Mouse (Mus musculus): ENCODE results near the gene Mrpl28. TPM values are rescaled to one million over a fixed set of nuclear protein-coding genes. Genes with fewer than 3 reads are reported as not detected.
"Not testable (repeated sequence)": the region's sequence is repeated elsewhere in the genome, so short reads cannot be mapped to it uniquely, and the experiment has no call there.

Gene Mrpl28
- polyA plus RNA-seq, 1 experiment from 2014 or later, result 118 TPM

DNA sequence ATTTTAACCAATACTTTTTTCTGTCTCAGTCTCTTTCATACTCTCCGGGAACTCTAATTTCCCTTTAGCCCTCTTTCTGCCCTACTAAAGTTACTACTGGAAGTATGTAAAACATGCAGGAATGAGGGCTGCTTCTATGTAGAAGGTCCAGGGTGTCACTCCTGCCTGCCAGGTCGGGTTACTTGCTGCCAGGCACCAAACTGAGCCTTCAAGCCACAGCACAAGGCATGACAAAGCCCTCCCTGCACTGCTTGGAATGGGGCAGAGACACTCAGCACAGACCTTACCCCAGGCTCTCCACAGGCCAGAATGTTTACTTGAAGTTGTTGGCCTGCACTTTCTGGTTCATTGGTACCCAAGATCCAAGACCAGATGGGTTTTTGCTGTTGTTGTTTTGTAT lies 23.1 kb upstream of the Mrpl28 start:
- DNase-seq (ENCODE audit: low read depth, low spot score) (no peak), ATAC-seq (no peak)
- CTCF ChIA-PET, result interaction anchor here (1.1 to 1.7 kb wide), 2 partner anchors 10 to 13 kb away, joined by 4 read pairs; partner anchors contain the start of genes Decr2 and Tmem8
- in situ Hi-C loops (cut with MboI; ENCODE audit: low pct_unique_long_range_greater_than_20kb), result no loop called here
- TF ChIP-seq CTCF (IDR thresholded peaks at IDR 0.05), result no peak
- peaks cover under 1% of the 10 kb centered on the region for H3K27me3 ChIP-seq
- POLR2A ChIA-PET, result no interaction called here

GRCm38 (mm10) chr17:26101478-26101877 lies 21.8 kb upstream of the Mrpl28 start:
- in situ Hi-C loops (cut with MboI; ENCODE audit: low pct_unique_long_range_greater_than_20kb), result no loop called here
- TF ChIP-seq CTCF (IDR thresholded peaks at IDR 0.05), result no peak

DNA sequence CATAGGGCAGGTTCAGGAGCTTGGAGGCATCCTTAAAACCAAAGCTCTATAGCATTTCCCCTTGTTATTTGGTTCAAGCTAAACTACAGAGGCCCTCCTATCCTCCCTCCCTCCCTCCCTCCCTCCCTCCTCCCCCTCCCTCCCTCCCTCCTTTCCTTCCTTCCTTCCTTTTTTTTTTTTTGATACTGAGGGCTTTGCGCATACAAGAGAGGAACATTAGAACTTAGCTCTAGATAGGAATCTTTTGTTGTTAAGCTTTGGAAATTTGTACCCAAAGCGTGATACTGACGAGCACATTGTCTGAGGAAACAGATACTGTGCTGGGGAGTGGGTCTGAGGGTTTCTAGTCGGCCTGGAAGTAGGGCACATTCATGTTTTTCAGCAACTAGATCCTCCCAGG lies 17.7 kb upstream of the Mrpl28 start:
- in situ Hi-C loops (cut with MboI; ENCODE audit: low pct_unique_long_range_greater_than_20kb), result no loop called here
- no peak for TF ChIP-seq CTCF (IDR thresholded peaks at IDR 0.05)
- DNase-seq (ENCODE audit: low read depth, low spot score), result no peak
- H3K27me3 ChIP-seq, result no peaks in the 10 kb centered on the region
- ATAC-seq, result no peak
- CTCF ChIA-PET, result interaction anchor here (1.7 kb wide), 1 partner anchor 9 kb away, joined by 3 read pairs; no protein-coding TSS in a partner anchor
- POLR2A ChIA-PET, result no interaction called here

More at GRCm38 (mm10) chr17:26101478-26101877, 21.8 kb upstream of the Mrpl28 start:
- no peaks in the 10 kb centered on the region for H3K27me3 ChIP-seq
- POLR2A ChIA-PET, result no interaction called here
- CTCF ChIA-PET, result interaction anchor here (1.1 to 1.7 kb wide), 2 partner anchors 11 kb away, joined by 4 read pairs; partner anchors contain the start of genes Decr2 and Tmem8
- DNase-seq (ENCODE audit: low read depth, low spot score) (no peak), ATAC-seq (peak; percentile 84)

DNA sequence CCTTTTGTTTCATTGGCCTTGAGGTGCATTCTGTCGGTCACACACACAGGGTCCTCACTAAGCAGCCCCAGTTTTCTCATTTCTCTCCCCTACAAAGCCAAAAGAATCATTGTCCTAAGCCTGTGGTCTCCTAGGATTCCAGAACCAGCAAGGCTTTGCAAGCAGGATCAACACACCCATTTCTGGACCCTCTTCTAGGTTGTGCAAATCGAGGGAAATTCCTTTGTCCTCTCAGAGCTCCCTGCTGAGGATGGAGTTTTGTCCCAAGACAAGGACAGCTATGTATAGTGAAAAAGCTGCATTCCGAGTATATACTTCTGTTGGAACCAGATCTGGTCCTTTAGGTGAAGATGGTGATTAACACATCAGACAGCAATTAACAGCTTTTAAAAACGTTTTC lies 13.1 kb upstream of the Mrpl28 start:
- no peak for TF ChIP-seq CTCF (IDR thresholded peaks at IDR 0.05)
- ChIA-PET POLR2A (interaction anchor here (0.6 kb wide), 1 partner anchor 54 kb away, joined by 4 read pairs; no protein-coding TSS in a partner anchor), CTCF (no interaction called here)
- no peak for ATAC-seq
- in situ Hi-C loops (cut with MboI; ENCODE audit: low pct_unique_long_range_greater_than_20kb), result no loop called here
- no peaks in the 10 kb centered on the region for H3K27me3 ChIP-seq
- DNase-seq (ENCODE audit: low read depth, low spot score), result no peak

DNA sequence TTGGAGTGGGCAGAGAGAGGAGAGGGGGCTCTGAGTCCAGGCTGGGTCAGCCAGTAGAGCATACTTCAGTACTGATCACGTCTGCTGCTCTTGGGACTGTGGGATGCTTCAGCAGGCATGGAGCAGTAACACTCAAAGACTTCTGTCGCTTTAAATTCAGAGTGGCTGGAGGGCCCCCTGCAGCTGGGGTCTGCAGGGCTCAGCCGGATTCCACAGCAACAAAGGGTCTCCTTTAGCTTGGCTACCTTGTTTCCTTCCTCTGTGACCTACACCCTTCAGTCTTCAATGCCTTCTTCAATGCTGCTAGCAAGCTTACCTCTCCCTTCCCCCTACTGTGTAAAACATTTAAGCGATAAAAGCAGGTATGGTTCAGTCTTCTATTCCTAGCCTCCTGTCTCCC lies 12.3 kb upstream of the Mrpl28 start:
- ChIA-PET POLR2A (no interaction called here), CTCF (no interaction called here)
- in situ Hi-C loops (cut with MboI; ENCODE audit: low pct_unique_long_range_greater_than_20kb), result no loop called here
- ATAC-seq (no peak), DNase-seq (ENCODE audit: low read depth, low spot score) (no peak)
- no peak for TF ChIP-seq CTCF (IDR thresholded peaks at IDR 0.05)
- H3K27me3 ChIP-seq, result no peaks in the 10 kb centered on the region

- POLR2A ChIA-PET, result no interaction called here
- ATAC-seq, result no peak
- in situ Hi-C loops (cut with MboI; ENCODE audit: low pct_unique_long_range_greater_than_20kb), result no loop called here
- CTCF ChIA-PET, result no interaction called here
- DNase-seq (ENCODE audit: low read depth, low spot score), result no peak
- TF ChIP-seq CTCF (IDR thresholded peaks at IDR 0.05), result no peak
- no peaks in the 10 kb centered on the region for H3K27me3 ChIP-seq
These were observed 11.6 kb upstream of the Mrpl28 start for GRCm38 (mm10) chr17:26111722-26112121.

GRCm38 (mm10) chr17:26112751-26113150 lies 10.5 kb upstream of the Mrpl28 start:
- DNase-seq (ENCODE audit: low read depth, low spot score) (no peak), ATAC-seq (no peak)
- POLR2A ChIA-PET, result interaction anchor here (0.6 to 1.2 kb wide), 2 partner anchors 10 to 825 kb away, joined by 3 read pairs; no protein-coding TSS in a partner anchor
- no peaks in the 10 kb centered on the region for H3K27me3 ChIP-seq
- CTCF ChIA-PET, result interaction anchor here (1.3 to 1.9 kb wide), 2 partner anchors 12 to 103 kb away, joined by 4 read pairs; no protein-coding TSS in a partner anchor
- no peak for TF ChIP-seq CTCF (IDR thresholded peaks at IDR 0.05)
- in situ Hi-C loops (cut with MboI; ENCODE audit: low pct_unique_long_range_greater_than_20kb), result no loop called here

- CTCF ChIA-PET, result interaction anchor here (1.3 to 1.9 kb wide), 3 partner anchors 12 to 130 kb away, joined by 4 read pairs; partner anchors contain the start of gene Fam234a
- TF ChIP-seq CTCF (IDR thresholded peaks at IDR 0.05), result no peak
- ATAC-seq, result peak; percentile 23
- H3K27me3 ChIP-seq, result no peaks in the 10 kb centered on the region
- no peak for DNase-seq (ENCODE audit: low read depth, low spot score)
- POLR2A ChIA-PET, result interaction anchor here (0.5 to 1.2 kb wide), 2 partner anchors 11 to 93 kb away, joined by 3 to 5 read pairs; no protein-coding TSS in a partner anchor
- in situ Hi-C loops (cut with MboI; ENCODE audit: low pct_unique_long_range_greater_than_20kb), result no loop called here
These were observed 9.9 kb upstream of the Mrpl28 start, which contains the start of gene Tmem8 for GRCm38 (mm10) chr17:26113181-26113948. TSS of gene Tmem8 (plus strand) at chr17:26113299.

DNA sequence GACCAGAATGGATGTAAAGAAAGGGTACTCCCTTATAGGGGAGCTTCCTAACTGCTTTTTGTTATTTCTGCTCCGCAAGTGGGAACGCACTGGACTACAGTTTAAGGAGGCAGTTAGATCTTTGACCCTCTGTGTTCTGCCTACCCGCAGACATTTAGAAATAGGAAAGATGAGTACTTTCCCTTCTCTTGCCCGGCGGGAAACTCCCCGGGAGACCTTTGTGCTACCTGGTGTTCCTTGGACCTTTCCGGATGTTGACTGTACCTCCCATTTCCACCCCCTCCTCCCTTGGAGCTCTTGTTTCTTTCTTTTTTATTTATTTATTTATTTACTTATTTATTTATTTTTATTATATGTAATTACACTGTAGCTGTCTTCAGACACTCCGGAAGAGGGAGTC lies 9.2 kb upstream of the Mrpl28 start:
- DNase-seq (ENCODE audit: low read depth, low spot score) (no peak), ATAC-seq (no peak)
- CTCF ChIA-PET, result interaction anchor here (1.3 to 1.9 kb wide), 2 partner anchors 105 to 129 kb away, joined by 4 read pairs; partner anchors contain the start of gene Fam234a
- in situ Hi-C loops (cut with MboI; ENCODE audit: low pct_unique_long_range_greater_than_20kb), result no loop called here
- no peak for TF ChIP-seq CTCF (IDR thresholded peaks at IDR 0.05)
- H3K27me3 ChIP-seq, result no peaks in the 10 kb centered on the region
- POLR2A ChIA-PET, result interaction anchor here (1.2 kb wide), 1 partner anchor 11 kb away, joined by 3 read pairs; no protein-coding TSS in a partner anchor

- CTCF ChIA-PET, result interaction anchor here (1.1 to 1.3 kb wide), 3 partner anchors 9 to 129 kb away, joined by 3 to 4 read pairs (median 4); partner anchors contain the start of gene Fam234a
- ATAC-seq; DNase-seq (ENCODE audit: low read depth, low spot score); POLR2A ChIA-PET; in situ Hi-C loops (cut with MboI; ENCODE audit: low pct_unique_long_range_greater_than_20kb); H3K27me3 ChIP-seq: not testable (repeated sequence)
These were observed 8.8 kb upstream of the Mrpl28 start for GRCm38 (mm10) chr17:26114461-26114860.

Data from Patski (cell line).